Mouse (Mus musculus): ENCODE data around the gene Gm49337. TPM values are rescaled to one million over a fixed set of nuclear protein-coding genes. Genes with fewer than 3 reads are reported as not detected.

Gm49337 gene
- polyA plus RNA-seq, 1 experiment from 2014 or later: not detected

GRCm38 (mm10) chr4:116176543-116176988 lies 3.4 kb downstream of the Gm49337 start:
- POLR2A ChIA-PET: no interaction called here
- in situ Hi-C loops (cut with MboI; ENCODE audit: low pct_unique_long_range_greater_than_20kb): no loop called here
- ATAC-seq: no peak
- H3K27me3 ChIP-seq: no peaks in the 10 kb centered on the region
- DNase-seq (ENCODE audit: low read depth, low spot score): no peak
- TF ChIP-seq CTCF (IDR thresholded peaks at IDR 0.05): no peak
- CTCF ChIA-PET: no interaction called here

GRCm38 (mm10) chr4:116177140-116177539 lies 4.0 kb downstream of the Gm49337 start:
- ATAC-seq: no peak
- no peak for TF ChIP-seq CTCF (IDR thresholded peaks at IDR 0.05)
- in situ Hi-C loops (cut with MboI; ENCODE audit: low pct_unique_long_range_greater_than_20kb): no loop called here
- no peak for DNase-seq (ENCODE audit: low read depth, low spot score)
- H3K27me3 ChIP-seq: no peaks in the 10 kb centered on the region
- POLR2A ChIA-PET: no interaction called here
- CTCF ChIA-PET: no interaction called here

DNA sequence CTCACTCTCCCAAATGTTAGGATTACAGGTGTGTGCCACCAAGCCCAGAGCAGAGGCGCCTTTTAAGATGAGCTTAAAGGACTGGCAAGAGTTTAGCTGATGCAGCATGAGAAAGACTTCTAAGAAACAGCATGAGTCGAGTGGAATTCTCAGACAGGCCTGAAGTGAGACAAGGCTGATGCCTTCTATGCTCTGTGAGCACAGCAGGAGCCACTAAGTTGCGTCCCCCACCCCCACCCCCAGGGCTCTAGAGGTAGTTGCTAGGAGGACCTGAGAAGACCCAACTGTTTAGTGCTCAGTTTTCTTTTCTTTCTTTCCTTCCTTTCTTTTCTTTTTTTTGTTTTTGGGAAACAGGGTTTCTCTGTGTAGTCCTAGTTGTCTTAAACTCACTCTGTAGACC lies 8.9 kb downstream of the Gm49337 start:
- DNase-seq (ENCODE audit: low read depth, low spot score): no peak
- no peak for TF ChIP-seq CTCF (IDR thresholded peaks at IDR 0.05)
- H3K27me3 ChIP-seq: no peaks in the 10 kb centered on the region
- POLR2A ChIA-PET: no interaction called here
- in situ Hi-C loops (cut with MboI; ENCODE audit: low pct_unique_long_range_greater_than_20kb): no loop called here
- CTCF ChIA-PET: no interaction called here
- ATAC-seq: no peak

- in situ Hi-C loops (cut with MboI; ENCODE audit: low pct_unique_long_range_greater_than_20kb): no loop called here
- H3K27me3 ChIP-seq: no peaks in the 10 kb centered on the region
- POLR2A ChIA-PET: no interaction called here
- DNase-seq (ENCODE audit: low read depth, low spot score) (no peak), ATAC-seq (no peak)
- no peak for TF ChIP-seq CTCF (IDR thresholded peaks at IDR 0.05)
- CTCF ChIA-PET: no interaction called here
These were observed 9.6 kb downstream of the Gm49337 start for GRCm38 (mm10) chr4:116182745-116183144.

GRCm38 (mm10) chr4:116185083-116185482 lies 11.9 kb downstream of the Gm49337 start:
- H3K27me3 ChIP-seq: no peaks in the 10 kb centered on the region
- no peak for TF ChIP-seq CTCF (IDR thresholded peaks at IDR 0.05)
- ATAC-seq: no peak
- DNase-seq (ENCODE audit: low read depth, low spot score): no peak
- in situ Hi-C loops (cut with MboI; ENCODE audit: low pct_unique_long_range_greater_than_20kb): no loop called here
- POLR2A ChIA-PET: no interaction called here
- CTCF ChIA-PET: interaction anchor here (1.3 kb wide), 1 partner anchor 15 kb away, joined by 3 read pairs; no protein-coding TSS in a partner anchor

DNA sequence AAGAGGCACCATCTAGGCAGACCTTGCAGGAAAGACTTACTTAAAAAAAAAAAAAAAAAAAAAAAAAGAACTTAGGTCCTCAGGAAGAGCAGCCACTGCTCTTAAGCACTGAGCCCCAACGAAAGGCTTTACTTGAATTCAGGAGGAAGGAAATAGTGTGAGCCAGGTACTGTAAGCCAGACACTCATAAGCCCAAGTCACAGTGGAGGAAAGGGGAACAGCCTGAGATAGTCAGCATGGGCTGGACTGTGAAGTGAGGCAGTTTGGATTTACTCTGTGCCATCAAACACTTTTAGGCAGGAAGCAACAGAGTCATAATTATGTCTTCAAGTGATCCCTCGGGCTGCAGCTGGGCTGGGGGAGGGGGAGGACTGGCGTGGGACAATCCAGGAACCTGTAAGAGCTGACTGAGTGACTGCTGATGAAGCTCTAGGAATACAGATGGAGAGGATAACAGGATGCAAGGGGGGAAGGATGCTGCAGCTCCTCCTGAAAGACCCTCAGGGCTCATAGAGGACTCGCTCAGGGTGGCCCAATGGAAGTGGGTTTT lies 19.2 kb downstream of the Gm49337 start:
- no peaks in the 10 kb centered on the region for H3K27me3 ChIP-seq
- ChIA-PET CTCF (no interaction called here), POLR2A (no interaction called here)
- TF ChIP-seq CTCF (IDR thresholded peaks at IDR 0.05): no peak
- no peak for DNase-seq (ENCODE audit: low read depth, low spot score)
- in situ Hi-C loops (cut with MboI; ENCODE audit: low pct_unique_long_range_greater_than_20kb): no loop called here
- no peak for ATAC-seq

- POLR2A ChIA-PET: interaction anchor here (0.6 kb wide), 1 partner anchor 283 kb away, joined by 3 read pairs; no protein-coding TSS in a partner anchor
- ATAC-seq (no peak), DNase-seq (ENCODE audit: low read depth, low spot score) (no peak)
- CTCF ChIA-PET: interaction anchor here (1.1 kb wide), 1 partner anchor 17 kb away, joined by 3 read pairs; no protein-coding TSS in a partner anchor
- in situ Hi-C loops (cut with MboI; ENCODE audit: low pct_unique_long_range_greater_than_20kb): no loop called here
- H3K27me3 ChIP-seq: no peaks in the 10 kb centered on the region
- no peak for TF ChIP-seq CTCF (IDR thresholded peaks at IDR 0.05)
These were observed 20.6 kb downstream of the Gm49337 start for GRCm38 (mm10) chr4:116193583-116194383.

GRCm38 (mm10) chr4:116198422-116198821 lies 25.2 kb downstream of the Gm49337 start:
- in situ Hi-C loops (cut with MboI; ENCODE audit: low pct_unique_long_range_greater_than_20kb): no loop called here
- CTCF ChIA-PET: no interaction called here

GRCm38 (mm10) chr4:116204422-116204821 lies 31.2 kb downstream of the Gm49337 start:
- ChIA-PET CTCF (no interaction called here), POLR2A (no interaction called here)
- no peak for TF ChIP-seq CTCF (IDR thresholded peaks at IDR 0.05)
- ATAC-seq (no peak), DNase-seq (ENCODE audit: low read depth, low spot score) (no peak)
- H3K27me3 ChIP-seq: no peaks in the 10 kb centered on the region
- in situ Hi-C loops (cut with MboI; ENCODE audit: low pct_unique_long_range_greater_than_20kb): no loop called here

More at GRCm38 (mm10) chr4:116198422-116198821, 25.2 kb downstream of the Gm49337 start:
- POLR2A ChIA-PET: interaction anchor here (0.6 kb wide), 1 partner anchor 262 kb away, joined by 3 read pairs; no protein-coding TSS in a partner anchor
- TF ChIP-seq CTCF (IDR thresholded peaks at IDR 0.05): peak; percentile 49
- ATAC-seq (no peak), DNase-seq (ENCODE audit: low read depth, low spot score) (no peak)
- no peaks in the 10 kb centered on the region for H3K27me3 ChIP-seq

DNA sequence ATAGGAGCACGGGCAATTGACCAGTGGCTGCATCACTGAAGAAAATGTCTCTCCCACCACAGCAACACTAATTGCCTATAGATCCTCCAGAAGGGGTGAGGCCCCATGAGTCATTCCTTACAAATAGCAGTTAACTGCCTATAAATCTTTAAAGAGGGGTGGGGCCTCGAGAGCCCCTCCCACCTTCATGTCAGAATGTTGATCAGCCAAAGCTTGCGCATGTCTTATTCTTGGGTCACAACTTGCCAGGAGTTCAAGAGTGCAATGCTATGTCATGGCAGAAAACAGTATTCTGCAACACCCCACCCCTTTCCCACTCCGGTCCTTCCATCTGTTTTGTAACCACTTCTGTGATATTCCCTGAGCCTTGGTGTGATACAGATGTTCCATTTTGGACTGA lies 33.3 kb downstream of the Gm49337 start:
- no peaks in the 10 kb centered on the region for H3K27me3 ChIP-seq
- DNase-seq (ENCODE audit: low read depth, low spot score): no peak
- TF ChIP-seq CTCF (IDR thresholded peaks at IDR 0.05): no peak
- in situ Hi-C loops (cut with MboI; ENCODE audit: low pct_unique_long_range_greater_than_20kb): no loop called here
- CTCF ChIA-PET: no interaction called here
- POLR2A ChIA-PET: no interaction called here
- no peak for ATAC-seq

GRCm38 (mm10) chr4:116208891-116209290 lies 35.7 kb downstream of the Gm49337 start:
- CTCF ChIA-PET: no interaction called here
- in situ Hi-C loops (cut with MboI; ENCODE audit: low pct_unique_long_range_greater_than_20kb): no loop called here
- DNase-seq (ENCODE audit: low read depth, low spot score) (no peak), ATAC-seq (no peak)
- POLR2A ChIA-PET: no interaction called here
- no peaks in the 10 kb centered on the region for H3K27me3 ChIP-seq
- TF ChIP-seq CTCF (IDR thresholded peaks at IDR 0.05): no peak

All from Patski (cell line).